Mouse (Mus musculus) lung, postnatal 0 days (tissue): ENCODE measurements around the gene Stn1.

ENCODE experiments used
- CTCF ChIP-seq: IDR thresholded peaks from 2 replicates; pipeline ENCODE4 v1.5.1; 2016; ENCODE audit warnings: antibody characterized with exemption, mild to moderate bottlenecking
- EP300 ChIP-seq: IDR thresholded peaks from 2 replicates; pipeline ENCODE4 v1.6.1; 2016; ENCODE audit warnings: antibody characterized with exemption, mild to moderate bottlenecking, control low read depth

DNA sequence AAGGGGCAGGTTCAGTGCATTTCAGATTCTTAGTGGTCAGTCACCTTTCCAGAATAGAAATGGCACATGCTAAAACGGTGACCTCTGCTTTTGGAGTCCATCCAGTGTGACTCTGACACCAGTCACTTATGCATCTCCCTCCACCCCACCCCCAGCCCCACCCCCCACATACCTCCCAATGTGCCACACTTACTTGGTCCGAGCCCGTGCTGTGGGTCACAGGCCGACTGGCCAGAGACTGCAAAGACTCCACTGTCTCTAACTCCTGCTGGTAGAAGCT lies 23.7 kb downstream of the Stn1 start:
- TF ChIP-seq CTCF (no peak), EP300 (no peak)
